Mouse (Mus musculus) urinary bladder, postnatal 10 days (tissue): ENCODE measurements at regions not wholly inside any gene's neighbourhood (a gene's known extent, or its start where the extent isn't known, plus 50 kb on each side); places are given as distances from the start of the nearest gene placed in this dataset.

ENCODE experiments used
- DNase-seq: peaks from one replicate; pipeline ENCODE4 v3.0.0; 2022; ENCODE audit warnings: low spot score

DNA sequence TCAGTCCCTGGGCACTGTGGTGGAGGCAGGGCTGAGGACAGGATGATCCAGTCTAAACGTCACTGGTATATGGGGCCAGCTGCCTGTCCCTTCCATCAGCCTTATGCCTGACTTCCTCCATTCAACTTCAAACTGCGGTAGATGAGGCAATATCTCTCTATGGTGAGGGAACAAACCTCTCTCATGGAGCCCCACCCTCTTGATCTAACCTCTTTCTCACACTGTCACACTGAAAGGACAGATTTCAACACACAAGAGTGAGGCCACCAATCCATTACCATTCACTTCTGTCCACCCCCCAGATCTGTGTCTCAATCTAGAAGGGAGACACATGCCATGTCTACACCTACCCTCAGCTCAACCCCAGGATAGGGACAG is 92.5 kb upstream of the Smad3 start:
- no peak for DNase-seq

DNA sequence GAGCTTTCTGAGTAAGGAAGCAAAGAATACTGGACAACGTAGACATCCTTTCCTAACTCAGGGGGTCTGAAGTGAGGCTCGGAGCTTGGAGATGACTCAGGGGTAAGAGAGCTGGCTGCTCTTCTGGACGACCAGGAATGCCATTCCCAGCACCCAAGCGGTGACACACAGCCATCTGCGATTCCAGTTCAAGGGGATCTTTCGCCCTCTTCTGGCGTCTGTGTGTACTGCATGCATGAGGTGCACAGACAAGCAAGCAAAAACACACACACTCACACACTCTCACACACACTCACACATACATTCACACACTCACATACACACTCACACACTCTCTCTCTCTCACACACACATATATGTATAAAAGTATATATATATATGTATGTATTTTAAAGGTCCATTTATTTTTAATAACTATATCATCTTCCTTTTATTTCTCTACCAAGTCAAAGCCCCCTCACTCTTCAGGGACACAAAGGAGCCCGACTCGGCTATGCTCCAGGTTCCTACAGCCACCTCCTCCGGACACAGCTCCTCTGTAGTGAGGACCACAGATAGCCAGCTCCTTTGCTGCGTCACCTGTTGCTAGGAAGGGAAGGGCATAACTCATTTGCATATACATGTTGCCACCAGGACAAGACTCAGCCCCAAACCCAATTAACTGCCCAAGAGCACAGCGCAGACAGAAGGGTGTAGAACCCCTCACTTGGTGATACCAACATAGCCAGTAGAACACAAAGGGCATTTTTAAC is 91.9 kb upstream of the Smad3 start:
- no peak for DNase-seq

DNA sequence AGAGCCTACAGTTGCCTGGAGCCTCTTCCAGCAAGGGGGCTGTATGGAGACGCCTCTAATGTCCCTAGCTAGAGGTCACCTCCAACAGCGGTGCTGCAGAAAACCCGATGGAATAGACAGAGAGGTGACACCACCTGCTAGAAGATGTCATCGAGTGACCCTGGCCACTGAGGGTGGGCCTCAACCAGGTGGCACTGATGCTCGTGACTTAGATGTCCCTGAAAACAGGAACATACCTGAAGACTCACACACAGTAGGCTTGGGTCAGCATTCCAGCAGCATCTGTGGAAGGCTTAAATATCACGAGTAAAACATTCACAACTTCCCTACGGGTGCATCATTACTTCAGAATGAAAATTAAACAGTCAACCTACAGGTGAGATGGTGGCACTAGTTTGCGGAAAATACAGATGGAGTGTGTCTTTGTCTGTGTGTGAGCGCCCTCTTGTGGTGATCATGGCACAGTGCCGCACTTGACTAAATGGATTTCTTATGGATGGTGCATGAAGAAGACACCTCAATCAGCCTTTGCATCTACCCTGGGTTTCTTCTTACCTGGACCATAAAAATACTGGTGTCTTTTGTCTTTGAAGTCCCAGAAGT is 86.2 kb upstream of the Smad3 start:
- DNase-seq: peak; percentile 25

GRCm38 (mm10) chr9:63843431-63843830 is 85.6 kb upstream of the Smad3 start:
- no peak for DNase-seq

DNA sequence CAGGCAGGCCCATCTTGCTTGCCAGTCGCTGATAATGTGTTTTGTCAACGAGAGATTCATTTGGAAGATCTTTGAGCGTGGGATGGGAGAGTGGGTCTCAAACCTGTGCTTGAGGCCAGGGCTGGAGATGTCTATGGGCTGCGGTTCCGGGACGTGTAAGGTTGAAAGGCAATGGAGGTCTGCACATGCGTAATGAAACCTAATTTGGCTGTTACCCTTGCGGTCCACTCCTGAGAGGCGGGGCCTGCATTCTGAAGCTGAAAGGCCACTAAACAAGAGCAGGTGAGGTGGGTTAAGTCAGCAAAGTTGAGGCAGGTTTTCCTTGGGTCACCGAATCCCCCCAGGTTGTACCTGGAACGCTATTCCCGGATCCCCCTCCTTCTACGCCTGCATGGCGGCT is 83.3 kb upstream of the Smad3 start:
- DNase-seq: no peak

GRCm38 (mm10) chr9:63838996-63839772 is 81.4 kb upstream of the Smad3 start:
- DNase-seq: no peak

- DNase-seq: no peak
Measured at GRCm38 (mm10) chr9:63837552-63837951, 79.8 kb upstream of the Smad3 start.

DNA sequence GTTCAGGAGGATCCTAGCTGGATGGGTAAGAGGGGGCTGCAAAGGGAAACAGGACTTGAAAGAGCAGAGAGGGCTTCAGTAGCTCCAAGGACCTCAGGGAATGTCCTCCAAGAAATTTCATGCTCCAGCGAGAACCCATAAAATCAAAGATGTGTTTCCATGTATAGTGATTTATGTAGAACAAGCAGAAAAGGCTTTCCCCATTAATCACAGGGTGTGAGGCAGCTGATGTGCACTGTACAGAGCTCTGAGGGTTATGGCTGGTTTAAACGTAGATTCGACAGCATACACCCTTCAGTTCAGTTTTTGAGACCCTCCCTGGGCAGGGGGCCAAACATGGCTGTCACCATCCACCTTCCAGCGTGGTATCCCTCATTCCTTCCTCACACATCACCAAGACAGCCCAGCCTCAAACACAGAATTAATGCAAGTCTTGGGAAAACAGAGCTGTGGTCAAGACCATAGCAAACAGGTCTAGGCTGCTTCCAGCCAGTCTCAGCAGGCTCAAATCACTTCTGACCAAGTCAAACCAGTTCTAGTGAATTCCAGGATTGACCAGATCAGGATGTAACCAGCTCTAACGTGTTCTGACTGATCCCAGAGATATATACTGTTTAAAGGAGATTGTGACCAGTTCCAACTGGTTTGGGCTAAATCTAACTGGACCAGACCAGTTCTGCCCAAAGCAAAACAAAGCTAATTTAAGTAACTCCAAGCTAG is 78.9 kb upstream of the Smad3 start:
- no peak for DNase-seq

- DNase-seq: no peak
Measured at GRCm38 (mm10) chr9:63836036-63836435, 78.2 kb upstream of the Smad3 start.

GRCm38 (mm10) chr9:63834416-63834815 is 76.6 kb upstream of the Smad3 start:
- no peak for DNase-seq

- DNase-seq: no peak
Measured at GRCm38 (mm10) chr9:63818163-63818562, 60.4 kb upstream of the Smad3 start.

- DNase-seq: no peak
Measured at GRCm38 (mm10) chr9:63816540-63816939, 58.7 kb upstream of the Smad3 start.

DNA sequence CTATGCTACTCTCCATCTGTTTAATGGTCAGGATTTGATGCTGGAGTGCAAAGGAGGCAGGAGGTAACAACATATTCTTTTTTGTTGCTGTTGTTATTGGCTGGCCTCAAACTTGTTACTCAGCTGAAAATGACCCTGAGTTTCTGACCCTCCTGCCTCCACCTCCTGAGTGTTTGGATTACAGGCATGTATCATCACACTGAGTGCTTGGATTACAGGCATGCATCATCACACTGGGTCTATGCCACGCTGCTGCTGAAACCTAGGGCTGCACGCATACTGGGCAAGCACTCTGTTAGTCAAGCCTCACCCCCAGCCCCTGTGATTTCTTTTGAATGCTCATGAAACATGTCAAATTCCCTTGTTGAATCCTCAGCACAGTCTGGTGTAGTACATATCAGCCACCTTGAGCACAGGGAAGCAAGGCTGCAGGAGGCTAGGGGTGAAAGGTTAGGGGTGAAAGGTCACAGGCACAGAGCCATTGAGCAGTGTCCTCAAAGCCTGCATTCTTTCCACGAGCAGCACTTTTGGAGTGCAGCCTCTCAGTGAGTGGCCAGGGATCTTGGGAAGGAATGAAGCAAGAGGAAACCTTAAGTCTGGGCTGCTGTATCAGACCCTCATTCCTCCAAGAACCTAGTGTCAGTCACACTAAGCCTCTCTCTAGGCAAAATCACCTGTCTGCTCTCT is 52.2 kb upstream of the Smad3 start:
- no peak for DNase-seq
